Mouse (Mus musculus): ENCODE results near the gene Frmd4a. TPM values are rescaled to one million over a fixed set of nuclear protein-coding genes. Genes with fewer than 3 reads are reported as not detected.
"Not testable (repeated sequence)": the region's sequence is repeated elsewhere in the genome, so short reads cannot be mapped to it uniquely, and the experiment has no call there.

Frmd4a gene
- polyA plus RNA-seq, 2 experiments: 39.6 to 47.0 TPM

DNA sequence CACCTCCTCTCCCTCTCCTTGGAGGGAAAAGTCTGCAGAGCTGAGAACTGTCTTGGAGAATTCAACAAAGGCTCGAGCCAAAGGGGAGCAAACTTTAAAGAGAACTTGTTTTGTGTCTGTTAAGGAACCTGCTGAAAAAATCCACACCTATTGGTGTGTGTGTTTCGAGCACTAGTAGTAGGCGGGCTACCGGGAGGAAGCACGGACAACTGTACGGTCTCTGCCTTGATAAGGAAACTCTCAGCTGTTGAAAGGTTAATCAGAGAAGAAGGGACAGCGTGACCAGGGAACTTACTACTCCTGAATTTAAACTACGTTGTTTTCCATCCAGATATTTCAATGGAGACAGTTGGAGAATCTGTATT, 542.3 kb downstream of the Frmd4a start:
- no peaks in the 10 kb centered on the region for H3K27me3 ChIP-seq (ENCODE audit: control insufficient read depth, insufficient read depth, low read length)
- H3K4me3 ChIP-seq (replicated peaks; ENCODE audit: low read length): peak overlapping the region; percentile 46
- TF ChIP-seq POLR2A (IDR thresholded peaks at IDR 0.05; ENCODE audit: borderline replicate concordance, extremely low read depth, insufficient read depth, insufficient read length): no peak
- ATAC-seq (ENCODE audit: low FRiP score, low read depth) (0 out of 2 replicates have a peak, but pooled peaks have one; percentile 5), DNase-seq (ENCODE audit: low spot score) (no peak)
- H3K4me2 ChIP-seq (replicated peaks; ENCODE audit: low read depth, low read length, severe bottlenecking): peak overlapping the region; percentile 71
- H3K9me3 ChIP-seq (ENCODE audit: control insufficient read depth, low read length): no peaks in the 10 kb centered on the region
- H3K4me1 ChIP-seq (ENCODE audit: control insufficient read depth, insufficient read depth, low read length): peaks cover 72% of the 10 kb centered on the region
- H3K9ac ChIP-seq (ENCODE audit: low read depth, low read length, severe bottlenecking): peak overlapping the region; percentile 59
- H3K36me3 ChIP-seq (ENCODE audit: control insufficient read depth, insufficient read depth, low read length): peaks cover 14% of the 10 kb centered on the region
- peak overlapping the region; percentile 89 for H3K27ac ChIP-seq (replicated peaks; ENCODE audit: low read depth, low read length)
- WGBS: 2% methylated on average over 8 of the region's 8 CpGs

DNA sequence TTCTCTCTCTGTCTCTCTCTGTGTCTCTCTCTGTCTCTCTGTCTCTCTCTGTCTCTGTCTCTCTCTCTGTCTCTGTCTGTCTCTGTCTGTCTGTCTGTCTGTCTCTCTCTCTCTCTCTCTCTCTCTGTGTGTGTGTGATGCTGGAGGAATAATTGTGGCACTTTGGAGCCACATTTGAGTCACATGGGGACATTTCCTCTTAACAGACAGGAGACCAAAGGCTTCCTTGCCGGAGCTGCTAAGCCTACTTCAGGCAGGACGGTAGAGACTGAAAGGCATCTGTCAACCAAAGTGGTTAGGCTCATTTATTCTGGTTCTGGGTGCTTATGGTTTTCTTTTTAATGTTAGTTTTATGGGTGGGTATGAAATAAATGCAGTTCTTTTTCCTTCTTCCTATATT, 543.0 kb downstream of the Frmd4a start:
- DNase-seq (ENCODE audit: low spot score); H3K9me3 ChIP-seq (ENCODE audit: control insufficient read depth, low read length): not testable (repeated sequence)

DNA sequence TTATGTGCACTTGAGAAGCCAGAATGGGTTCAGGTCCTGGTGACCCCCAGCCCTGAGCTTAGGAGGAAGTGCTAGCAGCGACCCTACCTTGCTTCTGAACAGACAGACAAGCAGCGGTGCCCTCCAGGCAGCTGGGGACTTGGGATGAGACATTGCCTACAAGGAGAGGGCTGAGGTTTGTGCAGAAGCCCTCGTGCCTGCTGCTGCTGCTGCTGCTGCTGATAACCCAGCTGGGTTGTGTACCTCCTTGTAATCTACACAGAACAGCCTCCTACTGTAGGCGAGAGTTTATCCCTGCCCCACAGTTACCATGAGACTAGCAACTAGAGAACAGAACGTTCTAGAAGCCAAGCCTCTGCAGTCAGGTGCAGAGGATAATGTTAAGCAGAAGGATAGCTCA, 543.7 kb downstream of the Frmd4a start:
- Histone ChIP-seq H3K27ac (replicated peaks; ENCODE audit: low read depth, low read length) (peak overlapping the region; percentile 56; the same call in 1 of the 2 replicates), H3K9ac (ENCODE audit: low read depth, low read length, severe bottlenecking) (peak overlapping the region; percentile 21), H3K27me3 (ENCODE audit: control insufficient read depth, insufficient read depth, low read length) (no peaks in the 10 kb centered on the region), H3K4me3 (replicated peaks; ENCODE audit: low read length) (peak overlapping the region; percentile 46), H3K9me3 (ENCODE audit: control insufficient read depth, low read length) (no peaks in the 10 kb centered on the region), H3K36me3 (ENCODE audit: control insufficient read depth, insufficient read depth, low read length) (peaks cover 23% of the 10 kb centered on the region), H3K4me2 (replicated peaks; ENCODE audit: low read depth, low read length, severe bottlenecking) (peak overlapping the region; percentile 71), H3K4me1 (ENCODE audit: control insufficient read depth, insufficient read depth, low read length) (peaks cover 61% of the 10 kb centered on the region)
- ATAC-seq (ENCODE audit: low FRiP score, low read depth): no peak
- WGBS: 16% methylated on average over 5 of the region's 5 CpGs
- DNase-seq (ENCODE audit: low spot score): no peak
- no peak for TF ChIP-seq POLR2A (IDR thresholded peaks at IDR 0.05; ENCODE audit: borderline replicate concordance, extremely low read depth, insufficient read depth, insufficient read length)

More for the DNA sequence above, 543.0 kb downstream of the Frmd4a start:
- Histone ChIP-seq H3K4me1 (ENCODE audit: control insufficient read depth, insufficient read depth, low read length) (peaks cover 65% of the 10 kb centered on the region), H3K9ac (ENCODE audit: low read depth, low read length, severe bottlenecking) (peak overlapping the region; percentile 59), H3K4me2 (replicated peaks; ENCODE audit: low read depth, low read length, severe bottlenecking) (peak overlapping the region; percentile 71), H3K4me3 (replicated peaks; ENCODE audit: low read length) (peak overlapping the region; percentile 46), H3K36me3 (ENCODE audit: control insufficient read depth, insufficient read depth, low read length) (peaks cover 16% of the 10 kb centered on the region)
- H3K27me3 ChIP-seq (ENCODE audit: control insufficient read depth, insufficient read depth, low read length); H3K27ac ChIP-seq (replicated peaks; ENCODE audit: low read depth, low read length); ATAC-seq (ENCODE audit: low FRiP score, low read depth): not testable (repeated sequence)
- 17% methylated on average over 2 of the region's 2 CpGs for whole genome bisulfite sequencing

DNA sequence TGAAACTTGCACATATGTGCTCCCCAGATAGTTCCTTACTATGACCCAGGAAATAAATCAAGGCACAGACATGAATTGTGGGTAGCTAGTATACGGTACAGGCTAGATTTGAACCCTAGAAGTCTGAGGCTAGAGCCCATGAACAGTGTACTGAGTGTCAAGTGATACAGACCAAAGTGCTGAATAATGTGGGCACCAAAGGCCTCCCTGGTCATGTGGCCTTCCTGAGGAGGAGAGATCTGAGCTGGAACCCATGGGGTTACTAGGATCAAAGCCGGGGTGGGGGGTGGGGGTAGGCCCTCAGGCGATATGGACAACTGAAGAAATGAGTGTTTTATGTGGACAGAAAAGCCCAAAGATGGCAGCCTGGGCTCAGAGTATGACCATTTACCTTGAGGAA, 544.9 kb downstream of the Frmd4a start:
- Histone ChIP-seq H3K9ac (ENCODE audit: low read depth, low read length, severe bottlenecking) (no peak overlapping the region), H3K9me3 (ENCODE audit: control insufficient read depth, low read length) (no peaks in the 10 kb centered on the region), H3K27me3 (ENCODE audit: control insufficient read depth, insufficient read depth, low read length) (no peaks in the 10 kb centered on the region), H3K4me1 (ENCODE audit: control insufficient read depth, insufficient read depth, low read length) (peaks cover 49% of the 10 kb centered on the region), H3K4me2 (replicated peaks; ENCODE audit: low read depth, low read length, severe bottlenecking) (peak overlapping the region; percentile 71), H3K27ac (replicated peaks; ENCODE audit: low read depth, low read length) (no peak overlapping the region), H3K36me3 (ENCODE audit: control insufficient read depth, insufficient read depth, low read length) (peaks cover 34% of the 10 kb centered on the region), H3K4me3 (replicated peaks; ENCODE audit: low read length) (peak overlapping the region; percentile 46)
- 58% methylated on average over 3 of the region's 3 CpGs for WGBS
- DNase-seq (ENCODE audit: low spot score): no peak
- no peak for ATAC-seq (ENCODE audit: low FRiP score, low read depth)
- TF ChIP-seq POLR2A (IDR thresholded peaks at IDR 0.05; ENCODE audit: borderline replicate concordance, extremely low read depth, insufficient read depth, insufficient read length): no peak

DNA sequence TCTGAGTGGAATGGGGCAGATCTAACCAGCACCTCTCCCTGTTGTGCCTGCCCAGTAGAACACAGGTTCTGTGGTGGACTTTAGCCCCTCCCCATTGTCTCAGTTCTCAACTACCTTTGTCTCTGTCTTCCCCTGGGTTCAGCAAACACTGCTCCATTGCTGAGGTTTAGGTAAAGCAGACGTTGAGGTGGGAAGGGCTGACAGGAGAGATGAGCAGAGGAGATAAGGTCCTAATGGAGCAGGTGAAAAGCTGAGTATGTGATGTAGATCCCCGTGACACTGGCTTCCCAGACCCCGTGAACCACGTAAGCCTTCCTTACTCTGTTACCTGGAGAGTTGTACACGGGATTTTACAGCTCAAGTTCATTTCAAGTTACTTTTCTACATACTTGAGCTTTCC, 545.3 kb downstream of the Frmd4a start:
- DNase-seq (ENCODE audit: low spot score) (no peak), ATAC-seq (ENCODE audit: low FRiP score, low read depth) (no peak)
- Histone ChIP-seq H3K36me3 (ENCODE audit: control insufficient read depth, insufficient read depth, low read length) (peaks cover 37% of the 10 kb centered on the region), H3K27ac (replicated peaks; ENCODE audit: low read depth, low read length) (0 out of 2 replicates have a peak overlapping the region, but pooled peaks have one; percentile 26), H3K4me1 (ENCODE audit: control insufficient read depth, insufficient read depth, low read length) (peaks cover 46% of the 10 kb centered on the region), H3K4me2 (replicated peaks; ENCODE audit: low read depth, low read length, severe bottlenecking) (peak overlapping the region; percentile 71), H3K9me3 (ENCODE audit: control insufficient read depth, low read length) (no peaks in the 10 kb centered on the region), H3K27me3 (ENCODE audit: control insufficient read depth, insufficient read depth, low read length) (no peaks in the 10 kb centered on the region), H3K4me3 (replicated peaks; ENCODE audit: low read length) (peak overlapping the region; percentile 46), H3K9ac (ENCODE audit: low read depth, low read length, severe bottlenecking) (no peak overlapping the region)
- no peak for TF ChIP-seq POLR2A (IDR thresholded peaks at IDR 0.05; ENCODE audit: borderline replicate concordance, extremely low read depth, insufficient read depth, insufficient read length)
- 40% methylated on average over 5 of the region's 5 CpGs for WGBS

DNA sequence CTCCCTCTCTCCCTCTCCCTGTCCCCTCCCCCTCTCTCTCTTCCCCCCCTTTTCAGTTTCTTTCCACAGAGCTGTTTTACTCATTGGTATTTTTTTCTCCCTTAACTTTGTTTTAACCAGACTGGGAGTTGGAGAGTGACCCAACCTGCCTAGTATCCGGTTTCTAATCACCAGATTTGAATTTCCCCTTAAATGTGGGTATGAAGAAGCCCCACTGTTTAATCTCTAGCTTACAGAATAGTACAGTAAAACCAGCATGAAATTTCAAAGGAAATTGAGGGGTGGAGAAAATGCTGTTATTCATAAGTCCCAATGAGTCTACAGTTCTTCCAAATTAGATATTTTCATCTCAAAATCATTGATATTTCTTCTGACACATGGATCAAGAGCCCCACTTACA, 545.8 kb downstream of the Frmd4a start:
- Histone ChIP-seq H3K4me1 (ENCODE audit: control insufficient read depth, insufficient read depth, low read length) (peaks cover 41% of the 10 kb centered on the region), H3K36me3 (ENCODE audit: control insufficient read depth, insufficient read depth, low read length) (peaks cover 41% of the 10 kb centered on the region), H3K27ac (replicated peaks; ENCODE audit: low read depth, low read length) (no peak overlapping the region), H3K9me3 (ENCODE audit: control insufficient read depth, low read length) (no peaks in the 10 kb centered on the region), H3K4me3 (replicated peaks; ENCODE audit: low read length) (peak overlapping the region; percentile 46), H3K4me2 (replicated peaks; ENCODE audit: low read depth, low read length, severe bottlenecking) (peak overlapping the region; percentile 71), H3K27me3 (ENCODE audit: control insufficient read depth, insufficient read depth, low read length) (no peaks in the 10 kb centered on the region), H3K9ac (ENCODE audit: low read depth, low read length, severe bottlenecking) (no peak overlapping the region)
- no peak for ATAC-seq (ENCODE audit: low FRiP score, low read depth)
- 28% methylated on average over 1 of the region's 1 CpGs for WGBS
- TF ChIP-seq POLR2A (IDR thresholded peaks at IDR 0.05; ENCODE audit: borderline replicate concordance, extremely low read depth, insufficient read depth, insufficient read length): no peak
- no peak for DNase-seq (ENCODE audit: low spot score)
